Mouse (Mus musculus) testis, adult 2 months (tissue): Measurements from ENCODE around the gene Itpr2. TPM values are rescaled to one million over a fixed set of nuclear protein-coding genes. Genes with fewer than 3 reads are reported as not detected.
A peak's percentile ranks its signal among the peaks of the same experiment; 100 is the strongest.

Source experiments
- H3K27ac ChIP-seq: fragments of 200-500 bp; 2 replicates; pipeline ENCODE4 v1.5.1; 2012; ENCODE audit warnings: low read depth, low read length; ENCODE audit not compliant: control insufficient read depth, insufficient read depth
- H3K27me3 ChIP-seq: fragments of 200-500 bp; 2 replicates; pipeline ENCODE4 v1.6.1; 2012; ENCODE audit warnings: mild to moderate bottlenecking, low read length, moderate library complexity; ENCODE audit not compliant: control insufficient read depth, insufficient read depth
- H3K36me3 ChIP-seq: fragments of 200-500 bp; 2 replicates; pipeline ENCODE4 v1.6.1; 2012; ENCODE audit warnings: mild to moderate bottlenecking, low read length; ENCODE audit not compliant: control insufficient read depth, insufficient read depth
- H3K4me1 ChIP-seq: fragments of 200-500 bp; 2 replicates; pipeline ENCODE4 v1.6.1; 2012; ENCODE audit warnings: low read length; ENCODE audit not compliant: control insufficient read depth, insufficient read depth
- H3K4me3 ChIP-seq: fragments of 200-500 bp; 2 replicates; pipeline ENCODE4 v1.5.1; 2012; ENCODE audit warnings: low read depth, mild to moderate bottlenecking, low read length, moderate library complexity, mixed read lengths; ENCODE audit not compliant: control insufficient read depth
- CTCF ChIP-seq: fragments of 200-500 bp; IDR thresholded peaks from 2 replicates; pipeline ENCODE4 v1.5.1; 2012; ENCODE audit warnings: low read depth, mild to moderate bottlenecking, inconsistent platforms, low read length, moderate library complexity; ENCODE audit not compliant: control insufficient read depth, insufficient read depth, insufficient replicate concordance
- POLR2A ChIP-seq: fragments of 200-500 bp; IDR thresholded peaks from 2 replicates; pipeline ENCODE4 v1.6.1; 2012; ENCODE audit warnings: low read depth, mild to moderate bottlenecking, inconsistent platforms, low read length, moderate library complexity; ENCODE audit not compliant: control insufficient read depth
- polyA plus RNA-seq: library from polyadenylated mRNA; depleted of rRNA; stranded (reverse); fragments of >200 nt; gene quantifications from 2 replicates; pipeline ENCODE4 v1.2.3, GENCODE M21; 2012

Itpr2 gene
- polyA plus RNA-seq, 1 experiment = 6.9 TPM

GRCm38 (mm10) chr6:146342995-146343394 is 159.0 kb downstream of the Itpr2 start:
- TF ChIP-seq CTCF (no peak), POLR2A (no peak)
- no peak overlapping the region for H3K27ac ChIP-seq
- H3K36me3 ChIP-seq = no peaks in the 10 kb centered on the region
- no peaks in the 10 kb centered on the region for H3K4me1 ChIP-seq
- H3K4me3 ChIP-seq = no peak overlapping the region
- H3K27me3 ChIP-seq = no peaks in the 10 kb centered on the region

GRCm38 (mm10) chr6:146341934-146342333 is 160.1 kb downstream of the Itpr2 start:
- Histone ChIP-seq H3K27me3 (no peaks in the 10 kb centered on the region), H3K4me3 (no peak overlapping the region), H3K4me1 (no peaks in the 10 kb centered on the region), H3K27ac (no peak overlapping the region), H3K36me3 (no peaks in the 10 kb centered on the region)
- TF ChIP-seq CTCF (no peak), POLR2A (no peak)

DNA sequence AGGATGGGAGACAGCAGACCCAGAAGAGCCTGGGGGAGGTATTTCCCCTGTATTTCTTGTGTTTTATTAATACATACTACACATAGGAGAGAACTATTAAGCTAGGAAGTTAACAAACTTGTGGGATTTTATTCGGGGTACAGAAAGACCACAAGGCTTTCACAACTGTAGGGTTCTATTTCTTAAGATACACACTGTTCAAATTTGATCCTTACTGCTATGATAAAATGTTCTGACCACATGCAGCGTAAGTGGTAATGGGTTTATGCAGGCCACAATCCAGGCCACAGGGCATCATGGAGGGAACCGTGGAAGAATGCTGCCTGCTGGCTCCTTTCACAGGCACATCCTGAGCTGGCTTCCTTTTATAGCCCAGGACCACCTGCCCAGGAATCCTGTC is 160.6 kb downstream of the Itpr2 start:
- no peaks in the 10 kb centered on the region for H3K4me1 ChIP-seq
- H3K27me3 ChIP-seq = no peaks in the 10 kb centered on the region
- H3K27ac ChIP-seq = no peak overlapping the region
- H3K36me3 ChIP-seq = no peaks in the 10 kb centered on the region
- H3K4me3 ChIP-seq = no peak overlapping the region
- TF ChIP-seq POLR2A = no peak
- no peak for TF ChIP-seq CTCF

DNA sequence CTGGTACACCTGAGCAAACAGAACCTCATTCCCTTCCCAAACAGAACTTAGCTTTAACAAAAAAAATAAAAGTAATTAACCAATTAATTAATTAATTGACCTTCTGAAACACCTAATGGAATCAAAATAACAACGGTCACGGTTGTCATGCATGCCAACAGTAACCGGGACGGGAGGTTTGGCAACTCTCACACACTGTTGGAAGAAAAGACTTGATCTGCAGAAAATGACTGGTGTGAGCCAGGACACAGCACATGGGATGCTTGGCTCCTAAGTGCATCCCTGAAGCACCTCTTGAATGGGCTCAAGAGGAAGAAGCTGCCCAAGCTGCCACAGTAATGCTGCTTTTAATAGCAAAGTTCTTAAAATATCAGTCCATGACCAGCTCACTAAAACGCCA is 161.1 kb downstream of the Itpr2 start:
- no peak for TF ChIP-seq POLR2A
- no peak for TF ChIP-seq CTCF
- H3K4me1 ChIP-seq = no peaks in the 10 kb centered on the region
- H3K27ac ChIP-seq = no peak overlapping the region
- H3K4me3 ChIP-seq = no peak overlapping the region
- H3K36me3 ChIP-seq = no peaks in the 10 kb centered on the region
- no peaks in the 10 kb centered on the region for H3K27me3 ChIP-seq

GRCm38 (mm10) chr6:146339779-146340178 is 162.2 kb downstream of the Itpr2 start:
- TF ChIP-seq POLR2A (no peak), CTCF (peak; percentile 71; the same call in 1 of the 2 replicates)
- Histone ChIP-seq H3K4me3 (no peak overlapping the region), H3K36me3 (no peaks in the 10 kb centered on the region), H3K27me3 (no peaks in the 10 kb centered on the region), H3K27ac (no peak overlapping the region), H3K4me1 (no peaks in the 10 kb centered on the region)

- no peaks in the 10 kb centered on the region for H3K36me3 ChIP-seq
- H3K27ac ChIP-seq = no peak overlapping the region
- TF ChIP-seq POLR2A = no peak
- TF ChIP-seq CTCF = no peak
- no peaks in the 10 kb centered on the region for H3K27me3 ChIP-seq
- H3K4me3 ChIP-seq = no peak overlapping the region
- no peaks in the 10 kb centered on the region for H3K4me1 ChIP-seq
Observed at GRCm38 (mm10) chr6:146337237-146337636, 164.8 kb downstream of the Itpr2 start.

- TF ChIP-seq CTCF (no peak), POLR2A (no peak)
- Histone ChIP-seq H3K4me3 (no peak overlapping the region), H3K27ac (no peak overlapping the region), H3K27me3 (no peaks in the 10 kb centered on the region), H3K36me3 (no peaks in the 10 kb centered on the region), H3K4me1 (no peaks in the 10 kb centered on the region)
Observed at GRCm38 (mm10) chr6:146335191-146335590, 166.8 kb downstream of the Itpr2 start.

- TF ChIP-seq POLR2A = no peak
- no peak for TF ChIP-seq CTCF
- no peaks in the 10 kb centered on the region for H3K27me3 ChIP-seq
- H3K36me3 ChIP-seq = no peaks in the 10 kb centered on the region
- H3K27ac ChIP-seq = no peak overlapping the region
- H3K4me3 ChIP-seq = no peak overlapping the region
- no peaks in the 10 kb centered on the region for H3K4me1 ChIP-seq
Observed at GRCm38 (mm10) chr6:146333506-146333905, 168.5 kb downstream of the Itpr2 start.
